Mouse (Mus musculus) myocyte (in vitro differentiated cells): ENCODE results near the gene Traf3ip1. TPM values are rescaled to one million over a fixed set of nuclear protein-coding genes. Genes with fewer than 3 reads are reported as not detected.

Experiments
- H3K27me3 ChIP-seq: one replicate; pipeline ENCODE4 v1.6.1; 2011; ENCODE audit not compliant: control insufficient read depth, insufficient read depth, insufficient read length
- H3K36me3 ChIP-seq: one replicate; pipeline ENCODE4 v1.6.1; 2011; ENCODE audit not compliant: control insufficient read depth, insufficient read depth
- H3K4me2 ChIP-seq: one replicate; pipeline ENCODE4 v1.6.1; 2011; ENCODE audit warnings: low read depth, control low read depth
- H3K4me3 ChIP-seq: one replicate; pipeline ENCODE4 v1.5.1; 2011; ENCODE audit warnings: mild to moderate bottlenecking, control low read depth, moderate library complexity
- H3K79me2 ChIP-seq: one replicate; pipeline ENCODE4 v1.6.1; 2011; ENCODE audit not compliant: control insufficient read depth, insufficient read depth
- H3ac ChIP-seq: one replicate; pipeline ENCODE4 v1.6.1; 2011; ENCODE audit not compliant: control insufficient read depth, insufficient read length
- CEBPB ChIP-seq: IDR thresholded peaks from 2 replicates; pipeline ENCODE4 v1.6.1; 2011; ENCODE audit warnings: mild to moderate bottlenecking, moderate library complexity; ENCODE audit not compliant: poor library complexity, insufficient read depth, severe bottlenecking
- E2F4 ChIP-seq: IDR thresholded peaks from one replicate; pipeline ENCODE4 v1.6.1; 2011; ENCODE audit warnings: mild to moderate bottlenecking, control low read depth, moderate library complexity; ENCODE audit not compliant: insufficient read depth
- MAX ChIP-seq: IDR thresholded peaks from one replicate; pipeline ENCODE4 v1.6.1; 2011; ENCODE audit warnings: low read depth, mild to moderate bottlenecking, control low read depth
- MYOD1 ChIP-seq, 3 experiments: IDR thresholded peaks; one replicate each; pipeline ENCODE4 v1.6.1; 2011; ENCODE audit warnings: control low read depth in 2 of 3, low read depth in 2 of 3, mild to moderate bottlenecking in 2 of 3, moderate library complexity in 1 of 3; ENCODE audit not compliant: insufficient read length in 2 of 3, control insufficient read depth in 1 of 3
- MYOG ChIP-seq, 3 experiments: IDR thresholded peaks; one replicate each; pipeline ENCODE4 v1.6.1; 2011; ENCODE audit warnings: control low read depth in 2 of 3, low read depth in 2 of 3, mild to moderate bottlenecking in 2 of 3; ENCODE audit not compliant: insufficient read length in 2 of 3, control insufficient read depth in 1 of 3, insufficient read depth in 1 of 3
- POLR2A ChIP-seq: IDR thresholded peaks from one replicate; pipeline ENCODE4 v1.6.1; 2011; ENCODE audit warnings: low read depth, mild to moderate bottlenecking, control low read depth, moderate library complexity; ENCODE audit not compliant: insufficient read length
- POLR2AphosphoS2 ChIP-seq: IDR thresholded peaks from one replicate; pipeline ENCODE4 v1.6.1; 2011; ENCODE audit warnings: low read depth, control low read depth; ENCODE audit not compliant: insufficient read length
- REST ChIP-seq: IDR thresholded peaks from one replicate; pipeline ENCODE4 v1.6.1; 2011; ENCODE audit warnings: mild to moderate bottlenecking, control low read depth, moderate library complexity; ENCODE audit not compliant: insufficient read depth, insufficient read length
- SRF ChIP-seq: IDR thresholded peaks from one replicate; pipeline ENCODE4 v1.6.1; 2011; ENCODE audit warnings: low read depth; ENCODE audit not compliant: control insufficient read depth, insufficient read length
- TCF12 ChIP-seq: IDR thresholded peaks from one replicate; pipeline ENCODE4 v1.6.1; 2011; ENCODE audit warnings: mild to moderate bottlenecking, control low read depth; ENCODE audit not compliant: poor library complexity, insufficient read depth, severe bottlenecking
- TCF3 ChIP-seq: IDR thresholded peaks from one replicate; pipeline ENCODE4 v1.6.1; 2011; ENCODE audit warnings: low read depth, control low read depth; ENCODE audit not compliant: insufficient read length
- USF1 ChIP-seq: IDR thresholded peaks from one replicate; pipeline ENCODE4 v1.6.1; 2011; ENCODE audit warnings: low read depth, mild to moderate bottlenecking, control low read depth, moderate library complexity
- polyA plus RNA-seq: library from polyadenylated mRNA; unstranded; fragments of >200 nt; fragmentation: generic; extraction: Trizol; gene quantifications from one replicate; pipeline ENCODE4 v1.2.1, GENCODE M21; 2012; ENCODE audit warnings: missing spikeins

The Traf3ip1 gene
- polyA plus RNA-seq, 1 experiment = 4.5 TPM

GRCm38 (mm10) chr1:91463336-91463995 is 31.0 kb upstream of the Traf3ip1 start:
- H3K4me2 ChIP-seq = no peak overlapping the region
- no peak overlapping the region for H3K4me3 ChIP-seq
- no peaks in the 10 kb centered on the region for H3K36me3 ChIP-seq
- no peaks in the 10 kb centered on the region for H3K79me2 ChIP-seq
- TF ChIP-seq MAX (no peak), USF1 (no peak), TCF12 (no peak), POLR2AphosphoS2 (no peak), SRF (no peak), REST (no peak), E2F4 (no peak)
- H3K27me3 ChIP-seq = no peaks in the 10 kb centered on the region
- no peak overlapping the region for H3ac ChIP-seq

DNA sequence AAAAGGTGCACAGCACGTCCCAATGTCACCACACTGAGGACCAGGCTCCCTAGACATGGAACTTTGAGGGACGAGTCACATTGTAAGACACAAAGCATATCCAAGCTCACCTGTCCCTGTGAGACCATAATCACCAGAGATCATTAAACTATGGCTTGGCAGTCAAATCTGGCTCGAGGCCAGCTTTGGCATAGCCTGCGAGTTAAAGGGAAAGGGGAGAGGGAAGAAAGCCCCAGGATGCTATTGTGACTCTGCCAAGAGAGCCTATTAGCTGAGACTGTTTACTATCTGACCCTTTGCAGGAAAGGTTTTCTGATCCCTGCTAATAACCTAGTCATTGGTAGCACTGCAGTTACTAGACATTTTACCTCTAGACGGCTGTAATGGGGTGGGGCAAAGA is 30.0 kb upstream of the Traf3ip1 start:
- Histone ChIP-seq H3K4me2 (no peak overlapping the region), H3K36me3 (no peaks in the 10 kb centered on the region), H3K27me3 (no peaks in the 10 kb centered on the region), H3K4me3 (no peak overlapping the region), H3K79me2 (no peaks in the 10 kb centered on the region), H3ac (no peak overlapping the region)
- TF ChIP-seq SRF = no peak
- TF ChIP-seq MAX = no peak
- no peak for TF ChIP-seq MYOD1 (IDR thresholded peaks at IDR 0.05; ENCODE audit: control insufficient read depth in 1 of 3, insufficient read length in 2 of 3, low read depth in 2 of 3)
- no peak for TF ChIP-seq CEBPB
- no peak for TF ChIP-seq POLR2A
- no peak for TF ChIP-seq POLR2AphosphoS2
- TF ChIP-seq MYOG (IDR thresholded peaks at IDR 0.05; ENCODE audit: control insufficient read depth in 1 of 3, insufficient read depth in 1 of 3, insufficient read length in 2 of 3, low read depth in 2 of 3) = no peak
- no peak for TF ChIP-seq USF1

DNA sequence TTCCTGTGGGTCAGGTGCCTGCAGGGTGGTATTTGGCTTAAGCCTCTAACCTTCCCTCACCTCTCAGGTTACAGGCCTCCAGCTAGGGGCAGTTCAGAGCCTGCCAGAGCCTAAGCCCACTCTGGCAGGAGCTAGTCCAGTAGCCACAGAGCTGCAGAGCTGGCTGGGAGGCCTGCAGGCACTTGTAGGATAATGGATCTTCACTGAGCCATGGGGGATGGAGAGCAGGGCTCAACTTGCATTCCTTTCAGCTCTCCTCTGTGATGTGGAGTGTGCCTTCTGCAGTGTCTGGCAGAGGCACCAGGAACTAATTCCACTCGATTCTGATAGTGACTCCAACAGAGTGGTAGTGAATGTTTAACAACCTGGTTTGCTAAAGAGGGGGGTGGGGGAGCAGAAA is 29.2 kb upstream of the Traf3ip1 start:
- H3K79me2 ChIP-seq = no peaks in the 10 kb centered on the region
- H3K27me3 ChIP-seq = no peaks in the 10 kb centered on the region
- H3K36me3 ChIP-seq = no peaks in the 10 kb centered on the region
- no peak overlapping the region for H3K4me3 ChIP-seq
- no peak overlapping the region for H3K4me2 ChIP-seq
- H3ac ChIP-seq = no peak overlapping the region
- TF ChIP-seq MYOG (IDR thresholded peaks at IDR 0.05; ENCODE audit: control insufficient read depth in 1 of 3, insufficient read depth in 1 of 3, insufficient read length in 2 of 3, low read depth in 2 of 3) = no peak
- TF ChIP-seq MYOD1 (IDR thresholded peaks at IDR 0.05; ENCODE audit: control insufficient read depth in 1 of 3, insufficient read length in 2 of 3, low read depth in 2 of 3) = no peak
- no peak for TF ChIP-seq MAX
- TF ChIP-seq SRF = no peak
- no peak for TF ChIP-seq TCF3
- no peak for TF ChIP-seq TCF12
- no peak for TF ChIP-seq E2F4
- no peak for TF ChIP-seq REST
- no peak for TF ChIP-seq CEBPB
- TF ChIP-seq POLR2AphosphoS2 = no peak
- TF ChIP-seq POLR2A = no peak
- TF ChIP-seq USF1 = no peak

GRCm38 (mm10) chr1:91466186-91466585 is 28.3 kb upstream of the Traf3ip1 start:
- Histone ChIP-seq H3ac (no peak overlapping the region), H3K79me2 (no peaks in the 10 kb centered on the region), H3K4me3 (no peak overlapping the region), H3K4me2 (no peak overlapping the region), H3K36me3 (no peaks in the 10 kb centered on the region), H3K27me3 (no peaks in the 10 kb centered on the region)
- TF ChIP-seq CEBPB = no peak
- no peak for TF ChIP-seq POLR2AphosphoS2
- no peak for TF ChIP-seq MYOG (IDR thresholded peaks at IDR 0.05; ENCODE audit: control insufficient read depth in 1 of 3, insufficient read depth in 1 of 3, insufficient read length in 2 of 3, low read depth in 2 of 3)
- no peak for TF ChIP-seq SRF
- TF ChIP-seq REST = no peak
- no peak for TF ChIP-seq MYOD1 (IDR thresholded peaks at IDR 0.05; ENCODE audit: control insufficient read depth in 1 of 3, insufficient read length in 2 of 3, low read depth in 2 of 3)
- TF ChIP-seq TCF3 = no peak
- TF ChIP-seq TCF12 = no peak
- no peak for TF ChIP-seq MAX
- TF ChIP-seq E2F4 = no peak
- no peak for TF ChIP-seq POLR2A
- TF ChIP-seq USF1 = no peak
